Mouse (Mus musculus): ENCODE data around the gene Olfr502.
"Not testable (repeated sequence)": the region's sequence is repeated elsewhere in the genome, so short reads cannot be mapped to it uniquely, and the experiment has no call there.

Gene Olfr502

GRCm38 (mm10) chr7:108524965-108525364 lies at the start of gene Olfr502:
Olfr502 (minus strand) TSS chr7:108525065.
- no peak for DNase-seq (ENCODE audit: low read depth, low spot score)

GRCm38 (mm10) chr7:108565693-108566092 lies 40.8 kb upstream of the Olfr502 start, which contains the start of gene Olfr504:
Olfr504 (minus strand) TSS chr7:108565793.
- DNase-seq (ENCODE audit: low read depth, low spot score), result no peak

GRCm38 (mm10) chr7:108544227-108544626 lies 19.4 kb upstream of the Olfr502 start, which contains the start of gene Olfr503:
Olfr503 (plus strand) TSS chr7:108544527.
- DNase-seq (ENCODE audit: low read depth, low spot score), result not testable (repeated sequence)

- peak; percentile 56 for DNase-seq (ENCODE audit: low read depth, low spot score)
Measured at GRCm38 (mm10) chr7:108542416-108542815, 17.6 kb upstream of the Olfr502 start.

Measured in ES-CJ7 (cell line).